8 mouse cellular contexts compared by ENCODE assay signal in the genomic region with DNA sequence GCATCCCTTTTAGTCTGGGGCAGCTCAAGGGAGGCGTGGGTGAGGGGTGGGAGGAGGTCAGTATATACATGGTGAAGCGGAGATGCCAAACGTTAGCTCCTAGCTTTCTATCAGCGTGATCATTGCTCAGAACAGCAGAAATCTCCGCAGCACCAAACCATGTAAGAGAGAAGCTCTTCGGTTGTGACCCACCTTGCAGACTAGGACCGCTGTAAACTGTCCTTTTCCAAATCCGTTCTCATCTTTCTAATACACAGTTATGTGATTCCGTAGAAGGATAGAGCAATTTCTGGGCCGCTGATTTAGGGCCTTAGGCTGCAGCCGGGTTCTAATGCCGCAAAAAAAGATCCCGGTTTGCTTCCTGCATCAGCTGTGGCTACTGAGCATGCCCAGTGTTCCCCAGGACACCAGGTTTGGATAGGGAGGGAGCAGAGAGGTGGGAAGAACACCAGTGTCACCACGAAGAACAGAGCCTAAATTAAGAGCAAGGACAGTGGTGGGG. TPM values are rescaled to one million over a fixed set of nuclear protein-coding genes. Genes with fewer than 3 reads are reported as not detected.
A peak's percentile ranks its signal among the peaks of the same experiment; 100 is the strongest.
DNase-seq lines count a peak whose midpoint lies in the region; ATAC-seq and TF ChIP-seq lines count a peak whose summit lies in the region.

No protein-coding gene starts in this region.

- no peaks in the 10 kb centered on the region for H3K27me3 ChIP-seq in lung, embryonic 16.5 days (ENCODE audit: control insufficient read depth, insufficient read depth, low read depth, low read length)
- no peaks in the 10 kb centered on the region for H3K27me3 ChIP-seq in neural tube, embryonic 14.5 days (ENCODE audit: control insufficient read depth, insufficient read depth, low read length)

- TF ChIP-seq POLR2A in cortical plate, adult 2 months (IDR thresholded peaks at IDR 0.05; ENCODE audit: extremely low read depth, insufficient read depth, low read length): peak; percentile 89

- no peaks in the 10 kb centered on the region for H3K36me3 ChIP-seq in lung, embryonic 16.5 days (ENCODE audit: control insufficient read depth, insufficient read depth, low read length)
- H3K36me3 ChIP-seq in neural tube, embryonic 14.5 days (ENCODE audit: control insufficient read depth, insufficient read depth, low read length): no peaks in the 10 kb centered on the region

- peak overlapping the region; percentile 54 for H3K4me3 ChIP-seq in lung, embryonic 16.5 days (ENCODE audit: low read length)
- peak overlapping the region; percentile 83 for H3K4me3 ChIP-seq in cortical plate, adult 2 months (ENCODE audit: insufficient read depth, low read length)
- peak overlapping the region; percentile 46 for H3K4me3 ChIP-seq in neural tube, embryonic 14.5 days (ENCODE audit: low read depth, low read length)

- H3K9me3 ChIP-seq in lung, embryonic 16.5 days (ENCODE audit: control insufficient read depth, low read length): no peaks in the 10 kb centered on the region
- H3K9me3 ChIP-seq in neural tube, embryonic 14.5 days (ENCODE audit: control insufficient read depth, low read length): no peaks in the 10 kb centered on the region

- no peak overlapping the region for H3K27ac ChIP-seq in lung, embryonic 16.5 days (ENCODE audit: low read length)
- peak overlapping the region; percentile 77 for H3K27ac ChIP-seq in cortical plate, adult 2 months (ENCODE audit: insufficient read depth, low read length)
- H3K27ac ChIP-seq in neural tube, embryonic 14.5 days (ENCODE audit: low read depth, low read length): peak overlapping the region; percentile 80

- no peak for ATAC-seq in lung, embryonic 16.5 days (ENCODE audit: low read depth)
- peak; percentile 32 to 36; a peak in 2 of 4 replicates for ATAC-seq in hematopoietic stem cell, adult 5-6 weeks (replicated peaks in 1 of 2; ENCODE audit: insufficient read depth in 1 of 2, low FRiP score in 2 of 2, low TSS enrichment in 1 of 2, low read depth in 1 of 2, poor library complexity in 2 of 2, severe bottlenecking in 2 of 2)
- peak; percentile 92 for ATAC-seq in neural tube, embryonic 14.5 days (ENCODE audit: low read depth)

- 1% methylated on average over 14 of the region's 14 CpGs for WGBS in lung, embryonic 16.5 days
- 1% methylated on average over 14 of the region's 14 CpGs for WGBS in neural tube, embryonic 14.5 days

- peak overlapping the region; percentile 71 for H3K4me2 ChIP-seq in lung, embryonic 16.5 days (ENCODE audit: low read depth, low read length)
- peak overlapping the region; percentile 69 for H3K4me2 ChIP-seq in neural tube, embryonic 14.5 days (ENCODE audit: low read depth, low read length)

- intact Hi-C loops in left cerebral cortex, postnatal 25 days (cut with DNase I): loop anchor here (5.0 kb wide), 2 partner anchors 100 to 580 kb away; no protein-coding TSS in a partner anchor

- no peak for DNase-seq in lung, postnatal 14 days
- DNase-seq in left cerebral cortex, postnatal 25 days (ENCODE audit: low spot score in 2 of 2): peak; percentile 78 to 90
- no peak for DNase-seq in thymus, postnatal 14 days
- no peak for DNase-seq in urinary bladder, adult 2 months (ENCODE audit: low spot score)

- peaks cover 3% of the 10 kb centered on the region; the same call in 1 of the 2 replicates for H3K4me1 ChIP-seq in lung, embryonic 16.5 days (replicated peaks; ENCODE audit: control insufficient read depth, insufficient read depth, low read length)
- H3K4me1 ChIP-seq in cortical plate, adult 2 months (ENCODE audit: control insufficient read depth, insufficient read depth, low read length): no peaks in the 10 kb centered on the region
- no peaks in the 10 kb centered on the region for H3K4me1 ChIP-seq in neural tube, embryonic 14.5 days (ENCODE audit: control insufficient read depth, insufficient read depth, low read length)

- TF ChIP-seq CTCF in cortical plate, adult 2 months (IDR thresholded peaks at IDR 0.05; ENCODE audit: extremely low read depth, insufficient read depth, low read length): no peak

- peak overlapping the region; percentile 63 for H3K9ac ChIP-seq in lung, embryonic 16.5 days (ENCODE audit: low read length)
- peak overlapping the region; percentile 74 for H3K9ac ChIP-seq in neural tube, embryonic 14.5 days (replicated peaks; ENCODE audit: low read depth, low read length)

RNA-seq across cellular contexts. Expression of a gene that starts 1.3 kb away (rescaled TPM):
- polyA plus RNA-seq in lung, embryonic 16.5 days (2015; fragmentation: Nextera tagmentation; extraction: Ambion mirVana): 0.03 and 0.35 TPM in 2 replicates
- 112 and 122 TPM in 2 replicates for polyA plus RNA-seq in cortical plate, adult 2 months (2012; rRNA removed)
- total RNA-seq in hematopoietic stem cell, adult 5-6 weeks (2017): not detected in 2 replicates
- 100 to 1,000 TPM; 208 to 217 TPM for total RNA-seq in left cerebral cortex, postnatal 25 days (2021)
- 22.2 and 29.6 TPM in 2 replicates for polyA plus RNA-seq in neural tube, embryonic 14.5 days (2014; fragmentation: Nextera tagmentation; extraction: Ambion mirVana)
- polyA plus RNA-seq in urinary bladder, adult 2 months (2012; rRNA removed): 0.07 TPM in 1 of 2 replicates, not detected in the other

Comparison
In these comparisons a context has a peak if more than half of its experiments do, and no peak if none do; other contexts are left out.
1. DNase-seq: peak in left cerebral cortex, postnatal 25 days (2 of 2); none in lung, postnatal 14 days (single experiment), thymus, postnatal 14 days (single experiment) and urinary bladder, adult 2 months (single experiment).
2. RNA of a gene that starts 1.3 kb away (polyA plus RNA-seq): 112 to 122 TPM in cortical plate, adult 2 months and 22.2 to 29.6 TPM in neural tube, embryonic 14.5 days; 0.07 TPM in urinary bladder, adult 2 months and 0.03 to 0.35 TPM in lung, embryonic 16.5 days; every median in the first group is over 10 times any median in the second.
3. Peak in every context shown above with its lines, with median percentiles within 50 percentile points of each other: H3K4me3 ChIP-seq.